Mouse (Mus musculus) heart, embryonic 13.5 days (tissue): ENCODE data around the gene Tiam2. TPM values are rescaled to one million over a fixed set of nuclear protein-coding genes. Genes with fewer than 3 reads are reported as not detected.

Experiments
- ATAC-seq: fragments of 200-750 bp; cut with Nextera tagmentation; 2 replicates; pipeline ENCODE4 v1.8.0; 2017; ENCODE audit warnings: moderate TSS enrichment; ENCODE audit not compliant: insufficient number of reproducible peaks, low FRiP score, low TSS enrichment; ENCODE audit errors: extremely low read depth
- H3K27ac ChIP-seq: fragments of 300-500 bp; sonication (generic); replicated peaks from 2 replicates; pipeline ENCODE4 v1.5.1; 2015; ENCODE audit warnings: moderate library complexity, mild to moderate bottlenecking, inconsistent platforms
- H3K27me3 ChIP-seq: fragments of 300-500 bp; sonication (generic); replicated peaks from 2 replicates; pipeline ENCODE4 v1.6.1; 2015; ENCODE audit warnings: mild to moderate bottlenecking, inconsistent platforms
- H3K36me3 ChIP-seq: fragments of 300-500 bp; sonication (generic); 2 replicates; pipeline ENCODE4 v1.6.1; 2015; ENCODE audit warnings: mild to moderate bottlenecking, inconsistent platforms
- H3K4me1 ChIP-seq: fragments of 300-500 bp; sonication (generic); 2 replicates; pipeline ENCODE4 v1.6.1; 2015; ENCODE audit warnings: inconsistent platforms
- H3K4me2 ChIP-seq: fragments of 300-500 bp; sonication (generic); 2 replicates; pipeline ENCODE4 v1.6.1; 2015; ENCODE audit warnings: inconsistent platforms, mild to moderate bottlenecking, moderate library complexity
- H3K4me3 ChIP-seq: fragments of 300-500 bp; sonication (generic); 2 replicates; pipeline ENCODE4 v1.5.1; 2015; ENCODE audit warnings: moderate library complexity, mild to moderate bottlenecking, inconsistent platforms
- H3K9ac ChIP-seq: fragments of 300-500 bp; sonication (generic); 2 replicates; pipeline ENCODE4 v1.6.1; 2015; ENCODE audit warnings: inconsistent platforms, mild to moderate bottlenecking, moderate library complexity
- H3K9me3 ChIP-seq: fragments of 300-500 bp; sonication (generic); 2 replicates; pipeline ENCODE4 v1.6.1; 2016; ENCODE audit warnings: inconsistent platforms
- WGBS: fragments of 180-500 bp; shearing (Covaris S2); methylation state at CpG from one replicate; pipeline ENCODE4 v1.1.7; 2015; ENCODE audit warnings: mixed read lengths; 5-methylcytosine and 5-hydroxymethylcytosine counted together
- polyA plus RNA-seq: library from polyadenylated mRNA; unstranded; fragments of >200 nt; fragmentation: Nextera tagmentation; extraction: Ambion mirVana; gene quantifications from 2 replicates; pipeline ENCODE4 v1.2.1, GENCODE M21; 2015

The Tiam2 gene
- polyA plus RNA-seq, 1 experiment from 2014 or later = 4.0 TPM

- no peak overlapping the region for H3K27ac ChIP-seq
- H3K4me2 ChIP-seq = no peak overlapping the region
- no peak overlapping the region for H3K4me3 ChIP-seq
- H3K9me3 ChIP-seq = no peaks in the 10 kb centered on the region
- H3K36me3 ChIP-seq = no peaks in the 10 kb centered on the region
- no peaks in the 10 kb centered on the region for H3K4me1 ChIP-seq
- H3K27me3 ChIP-seq = no peaks in the 10 kb centered on the region
- 87% methylated on average over 4 of the region's 4 CpGs for WGBS
- no peak overlapping the region for H3K9ac ChIP-seq
- no peak for ATAC-seq
Measured at GRCm38 (mm10) chr17:3487211-3487610, 160.8 kb downstream of the Tiam2 start.

- no peak for ATAC-seq
- no peaks in the 10 kb centered on the region for H3K4me1 ChIP-seq
- no peak overlapping the region for H3K4me3 ChIP-seq
- H3K27me3 ChIP-seq = no peaks in the 10 kb centered on the region
- no peaks in the 10 kb centered on the region for H3K36me3 ChIP-seq
- H3K9ac ChIP-seq = no peak overlapping the region
- H3K27ac ChIP-seq = no peak overlapping the region
- H3K4me2 ChIP-seq = no peak overlapping the region
- no peaks in the 10 kb centered on the region for H3K9me3 ChIP-seq
- WGBS = 65% methylated on average over 12 of the region's 12 CpGs
Measured at GRCm38 (mm10) chr17:3487721-3488601, 161.6 kb downstream of the Tiam2 start.

GRCm38 (mm10) chr17:3490216-3490895 lies 164.0 kb downstream of the Tiam2 start:
- ATAC-seq = no peak
- H3K4me1 ChIP-seq = no peaks in the 10 kb centered on the region

GRCm38 (mm10) chr17:3491065-3491464 lies 164.7 kb downstream of the Tiam2 start:
- H3K27ac ChIP-seq = no peak overlapping the region
- no peaks in the 10 kb centered on the region for H3K4me1 ChIP-seq
- no peaks in the 10 kb centered on the region for H3K36me3 ChIP-seq
- 61% methylated on average over 5 of the region's 5 CpGs for WGBS
- no peaks in the 10 kb centered on the region for H3K27me3 ChIP-seq
- H3K4me3 ChIP-seq = no peak overlapping the region
- no peak for ATAC-seq
- no peaks in the 10 kb centered on the region for H3K9me3 ChIP-seq
- H3K9ac ChIP-seq = no peak overlapping the region
- no peak overlapping the region for H3K4me2 ChIP-seq

More at GRCm38 (mm10) chr17:3490216-3490895, 164.0 kb downstream of the Tiam2 start:
- Histone ChIP-seq H3K9me3 (no peaks in the 10 kb centered on the region), H3K4me2 (no peak overlapping the region), H3K9ac (no peak overlapping the region), H3K4me3 (no peak overlapping the region), H3K36me3 (no peaks in the 10 kb centered on the region), H3K27ac (no peak overlapping the region), H3K27me3 (no peaks in the 10 kb centered on the region)
- WGBS = 71% methylated on average over 11 of the region's 11 CpGs

- no peak for ATAC-seq
Measured at GRCm38 (mm10) chr17:3491667-3492066, 165.3 kb downstream of the Tiam2 start.

GRCm38 (mm10) chr17:3495576-3495975 lies 169.2 kb downstream of the Tiam2 start:
- H3K4me2 ChIP-seq = no peak overlapping the region
- 66% methylated on average over 2 of the region's 2 CpGs for WGBS
- H3K9me3 ChIP-seq = no peaks in the 10 kb centered on the region
- H3K9ac ChIP-seq = no peak overlapping the region
- H3K4me3 ChIP-seq = no peak overlapping the region
- ATAC-seq = no peak
- H3K36me3 ChIP-seq = no peaks in the 10 kb centered on the region
- H3K27me3 ChIP-seq = no peaks in the 10 kb centered on the region
- no peak overlapping the region for H3K27ac ChIP-seq
- no peaks in the 10 kb centered on the region for H3K4me1 ChIP-seq

More at GRCm38 (mm10) chr17:3491667-3492066, 165.3 kb downstream of the Tiam2 start:
- no peaks in the 10 kb centered on the region for H3K27me3 ChIP-seq
- no peak overlapping the region for H3K4me2 ChIP-seq
- no peak overlapping the region for H3K4me3 ChIP-seq
- no peak overlapping the region for H3K27ac ChIP-seq
- no peaks in the 10 kb centered on the region for H3K9me3 ChIP-seq
- no peak overlapping the region for H3K9ac ChIP-seq
- WGBS = 80% methylated on average over 6 of the region's 6 CpGs
- H3K36me3 ChIP-seq = no peaks in the 10 kb centered on the region
- H3K4me1 ChIP-seq = no peaks in the 10 kb centered on the region

- 81% methylated on average over 3 of the region's 3 CpGs for WGBS
- H3K9me3 ChIP-seq = no peaks in the 10 kb centered on the region
- ATAC-seq = no peak
- H3K27me3 ChIP-seq = no peaks in the 10 kb centered on the region
- H3K4me1 ChIP-seq = no peaks in the 10 kb centered on the region
- H3K9ac ChIP-seq = no peak overlapping the region
- no peak overlapping the region for H3K4me2 ChIP-seq
- no peak overlapping the region for H3K27ac ChIP-seq
- H3K4me3 ChIP-seq = no peak overlapping the region
- H3K36me3 ChIP-seq = no peaks in the 10 kb centered on the region
Measured at GRCm38 (mm10) chr17:3496080-3496479, 169.7 kb downstream of the Tiam2 start.

GRCm38 (mm10) chr17:3498086-3498485 lies 171.7 kb downstream of the Tiam2 start:
- ATAC-seq = no peak
- WGBS = 27% methylated on average over 3 of the region's 3 CpGs
- H3K27me3 ChIP-seq = no peaks in the 10 kb centered on the region

GRCm38 (mm10) chr17:3498580-3498979 lies 172.2 kb downstream of the Tiam2 start:
- Histone ChIP-seq H3K9me3 (no peaks in the 10 kb centered on the region), H3K9ac (no peak overlapping the region), H3K27me3 (no peaks in the 10 kb centered on the region), H3K27ac (no peak overlapping the region), H3K4me2 (no peak overlapping the region), H3K4me1 (no peaks in the 10 kb centered on the region), H3K4me3 (no peak overlapping the region), H3K36me3 (no peaks in the 10 kb centered on the region)
- no peak for ATAC-seq
- 78% methylated on average over 3 of the region's 3 CpGs for WGBS

More at GRCm38 (mm10) chr17:3498086-3498485, 171.7 kb downstream of the Tiam2 start:
- no peak overlapping the region for H3K27ac ChIP-seq
- H3K9ac ChIP-seq = no peak overlapping the region
- no peaks in the 10 kb centered on the region for H3K9me3 ChIP-seq
- no peak overlapping the region for H3K4me2 ChIP-seq
- no peaks in the 10 kb centered on the region for H3K4me1 ChIP-seq
- no peaks in the 10 kb centered on the region for H3K36me3 ChIP-seq
- H3K4me3 ChIP-seq = no peak overlapping the region

GRCm38 (mm10) chr17:3499468-3499867 lies 173.1 kb downstream of the Tiam2 start:
- Histone ChIP-seq H3K27me3 (no peaks in the 10 kb centered on the region), H3K4me3 (no peak overlapping the region), H3K4me1 (no peaks in the 10 kb centered on the region), H3K9me3 (no peaks in the 10 kb centered on the region), H3K4me2 (no peak overlapping the region), H3K9ac (no peak overlapping the region), H3K27ac (no peak overlapping the region), H3K36me3 (no peaks in the 10 kb centered on the region)
- WGBS = 87% methylated on average over 8 of the region's 8 CpGs
- ATAC-seq = no peak

GRCm38 (mm10) chr17:3500076-3500475 lies 173.7 kb downstream of the Tiam2 start:
- no peaks in the 10 kb centered on the region for H3K36me3 ChIP-seq
- no peaks in the 10 kb centered on the region for H3K9me3 ChIP-seq
- no peak overlapping the region for H3K4me2 ChIP-seq
- 80% methylated on average over 6 of the region's 6 CpGs for WGBS
- no peak for ATAC-seq
- no peaks in the 10 kb centered on the region for H3K4me1 ChIP-seq
- no peak overlapping the region for H3K4me3 ChIP-seq
- no peak overlapping the region for H3K27ac ChIP-seq
- H3K27me3 ChIP-seq = no peaks in the 10 kb centered on the region
- no peak overlapping the region for H3K9ac ChIP-seq
